Mouse (Mus musculus): ENCODE measurements around the gene Tst. TPM values are rescaled to one million over a fixed set of nuclear protein-coding genes. Genes with fewer than 3 reads are reported as not detected.

Tst gene
- polyA plus RNA-seq, 1 experiment from 2014 or later: 10.4 TPM

- Histone ChIP-seq H3K27me3 (ENCODE audit: control insufficient read depth, insufficient read depth, low read length) (no peaks in the 10 kb centered on the region), H3K9ac (ENCODE audit: low read length) (peak overlapping the region; percentile 3; the same call in 1 of the 2 replicates), H3K4me2 (ENCODE audit: low read depth, low read length, severe bottlenecking) (no peak overlapping the region), H3K4me1 (replicated peaks; ENCODE audit: control insufficient read depth, insufficient read depth, low read length) (peaks cover 6% of the 10 kb centered on the region; the same call in 1 of the 2 replicates), H3K4me3 (ENCODE audit: low read depth, low read length) (no peak overlapping the region), H3K36me3 (ENCODE audit: control insufficient read depth, insufficient read depth, low read length) (no peaks in the 10 kb centered on the region), H3K9me3 (ENCODE audit: control insufficient read depth, low read length) (no peaks in the 10 kb centered on the region), H3K27ac (ENCODE audit: low read depth, low read length) (no peak overlapping the region)
- ATAC-seq (replicated peaks; ENCODE audit: low FRiP score): no peak
- no peak for DNase-seq (ENCODE audit: low spot score)
- WGBS: 41% methylated on average over 7 of the region's 7 CpGs
These were observed 41.4 kb upstream of the Tst start for GRCm38 (mm10) chr15:78447121-78447520.

GRCm38 (mm10) chr15:78443857-78444256 is 38.1 kb upstream of the Tst start:
- Histone ChIP-seq H3K36me3 (ENCODE audit: control insufficient read depth, insufficient read depth, low read length) (no peaks in the 10 kb centered on the region), H3K4me1 (replicated peaks; ENCODE audit: control insufficient read depth, insufficient read depth, low read length) (0 out of 2 replicates have a peak, but pooled peaks cover 1% of the 10 kb centered on the region), H3K4me3 (ENCODE audit: low read depth, low read length) (no peak overlapping the region), H3K4me2 (ENCODE audit: low read depth, low read length, severe bottlenecking) (no peak overlapping the region), H3K9ac (ENCODE audit: low read length) (no peak overlapping the region), H3K9me3 (ENCODE audit: control insufficient read depth, low read length) (no peaks in the 10 kb centered on the region), H3K27me3 (ENCODE audit: control insufficient read depth, insufficient read depth, low read length) (no peaks in the 10 kb centered on the region), H3K27ac (ENCODE audit: low read depth, low read length) (no peak overlapping the region)
- ATAC-seq (replicated peaks; ENCODE audit: low FRiP score) (no peak), DNase-seq (ENCODE audit: low spot score) (no peak)
- WGBS: 56% methylated on average over 6 of the region's 6 CpGs

- H3K36me3 ChIP-seq (ENCODE audit: control insufficient read depth, insufficient read depth, low read length): no peaks in the 10 kb centered on the region
- DNase-seq (ENCODE audit: low spot score) (no peak), ATAC-seq (replicated peaks; ENCODE audit: low FRiP score) (no peak)
- H3K4me3 ChIP-seq (ENCODE audit: low read depth, low read length): no peak overlapping the region
- no peaks in the 10 kb centered on the region; the same call in 1 of the 2 replicates for H3K27me3 ChIP-seq (ENCODE audit: control insufficient read depth, insufficient read depth, low read length)
- no peak overlapping the region for H3K27ac ChIP-seq (ENCODE audit: low read depth, low read length)
- H3K4me1 ChIP-seq (replicated peaks; ENCODE audit: control insufficient read depth, insufficient read depth, low read length): peaks cover 3% of the 10 kb centered on the region
- WGBS: 87% methylated on average over 19 of the region's 19 CpGs
- no peaks in the 10 kb centered on the region for H3K9me3 ChIP-seq (ENCODE audit: control insufficient read depth, low read length)
- no peak overlapping the region for H3K9ac ChIP-seq (ENCODE audit: low read length)
- no peak overlapping the region for H3K4me2 ChIP-seq (ENCODE audit: low read depth, low read length, severe bottlenecking)
These were observed 36.5 kb upstream of the Tst start for GRCm38 (mm10) chr15:78442231-78442630.

GRCm38 (mm10) chr15:78438973-78439372 is 33.3 kb upstream of the Tst start:
- DNase-seq (ENCODE audit: low spot score): no peak
- peaks cover 16% of the 10 kb centered on the region for H3K4me1 ChIP-seq (replicated peaks; ENCODE audit: control insufficient read depth, insufficient read depth, low read length)

GRCm38 (mm10) chr15:78438505-78438904 is 32.8 kb upstream of the Tst start:
- peaks cover 16% of the 10 kb centered on the region for H3K4me1 ChIP-seq (replicated peaks; ENCODE audit: control insufficient read depth, insufficient read depth, low read length)
- WGBS: 47% methylated on average over 8 of the region's 8 CpGs

More at GRCm38 (mm10) chr15:78438973-78439372, 33.3 kb upstream of the Tst start:
- WGBS: 62% methylated on average over 9 of the region's 9 CpGs
- Histone ChIP-seq H3K4me2 (ENCODE audit: low read depth, low read length, severe bottlenecking) (no peak overlapping the region), H3K9ac (ENCODE audit: low read length) (no peak overlapping the region), H3K27me3 (ENCODE audit: control insufficient read depth, insufficient read depth, low read length) (no peaks in the 10 kb centered on the region; the same call in 1 of the 2 replicates), H3K9me3 (ENCODE audit: control insufficient read depth, low read length) (no peaks in the 10 kb centered on the region), H3K4me3 (ENCODE audit: low read depth, low read length) (no peak overlapping the region), H3K27ac (ENCODE audit: low read depth, low read length) (no peak overlapping the region), H3K36me3 (ENCODE audit: control insufficient read depth, insufficient read depth, low read length) (no peaks in the 10 kb centered on the region)
- no peak for ATAC-seq (replicated peaks; ENCODE audit: low FRiP score)

GRCm38 (mm10) chr15:78438018-78438394 is 32.3 kb upstream of the Tst start:
- H3K4me2 ChIP-seq (ENCODE audit: low read depth, low read length, severe bottlenecking): no peak overlapping the region
- H3K9ac ChIP-seq (ENCODE audit: low read length): no peak overlapping the region
- H3K4me1 ChIP-seq (replicated peaks; ENCODE audit: control insufficient read depth, insufficient read depth, low read length): peaks cover 16% of the 10 kb centered on the region
- H3K36me3 ChIP-seq (ENCODE audit: control insufficient read depth, insufficient read depth, low read length): no peaks in the 10 kb centered on the region; the same call in 1 of the 2 replicates
- no peaks in the 10 kb centered on the region; the same call in 1 of the 2 replicates for H3K27me3 ChIP-seq (ENCODE audit: control insufficient read depth, insufficient read depth, low read length)
- H3K27ac ChIP-seq (ENCODE audit: low read depth, low read length): no peak overlapping the region
- no peak overlapping the region for H3K4me3 ChIP-seq (ENCODE audit: low read depth, low read length)
- 35% methylated on average over 4 of the region's 4 CpGs for WGBS
- no peaks in the 10 kb centered on the region for H3K9me3 ChIP-seq (ENCODE audit: control insufficient read depth, low read length)
- no peak for DNase-seq (ENCODE audit: low spot score)
- no peak for ATAC-seq (replicated peaks; ENCODE audit: low FRiP score)

More at GRCm38 (mm10) chr15:78438505-78438904, 32.8 kb upstream of the Tst start:
- Histone ChIP-seq H3K27me3 (ENCODE audit: control insufficient read depth, insufficient read depth, low read length) (no peaks in the 10 kb centered on the region; the same call in 1 of the 2 replicates), H3K4me3 (ENCODE audit: low read depth, low read length) (no peak overlapping the region), H3K27ac (ENCODE audit: low read depth, low read length) (no peak overlapping the region), H3K4me2 (ENCODE audit: low read depth, low read length, severe bottlenecking) (no peak overlapping the region), H3K9ac (ENCODE audit: low read length) (no peak overlapping the region), H3K36me3 (ENCODE audit: control insufficient read depth, insufficient read depth, low read length) (no peaks in the 10 kb centered on the region), H3K9me3 (ENCODE audit: control insufficient read depth, low read length) (no peaks in the 10 kb centered on the region)
- no peak for DNase-seq (ENCODE audit: low spot score)
- no peak for ATAC-seq (replicated peaks; ENCODE audit: low FRiP score)

- peak; percentile 24; the same call in 1 of the 2 replicates for ATAC-seq (replicated peaks; ENCODE audit: low FRiP score)
- Histone ChIP-seq H3K36me3 (ENCODE audit: control insufficient read depth, insufficient read depth, low read length) (no peaks in the 10 kb centered on the region; the same call in 1 of the 2 replicates), H3K4me2 (ENCODE audit: low read depth, low read length, severe bottlenecking) (peak overlapping the region; percentile 51), H3K4me3 (ENCODE audit: low read depth, low read length) (peak overlapping the region; percentile 21; the same call in 1 of the 2 replicates), H3K9ac (ENCODE audit: low read length) (peak overlapping the region; percentile 51), H3K4me1 (replicated peaks; ENCODE audit: control insufficient read depth, insufficient read depth, low read length) (peaks cover 16% of the 10 kb centered on the region), H3K27ac (ENCODE audit: low read depth, low read length) (0 out of 2 replicates have a peak overlapping the region, but pooled peaks have one; percentile 3), H3K9me3 (ENCODE audit: control insufficient read depth, low read length) (no peaks in the 10 kb centered on the region), H3K27me3 (ENCODE audit: control insufficient read depth, insufficient read depth, low read length) (no peaks in the 10 kb centered on the region; the same call in 1 of the 2 replicates)
- peak; percentile 68 for DNase-seq (ENCODE audit: low spot score)
- WGBS: 12% methylated on average over 23 of the region's 23 CpGs
These were observed 31.7 kb upstream of the Tst start for GRCm38 (mm10) chr15:78437237-78438017.

GRCm38 (mm10) chr15:78436380-78437192 is 30.9 kb upstream of the Tst start:
- peak overlapping the region; percentile 51 for H3K4me2 ChIP-seq (ENCODE audit: low read depth, low read length, severe bottlenecking)
- H3K36me3 ChIP-seq (ENCODE audit: control insufficient read depth, insufficient read depth, low read length): peaks cover 3% of the 10 kb centered on the region; the same call in 1 of the 2 replicates
- ATAC-seq (replicated peaks; ENCODE audit: low FRiP score) (peak; percentile 51), DNase-seq (ENCODE audit: low spot score) (peak; percentile 81)
- peak overlapping the region; percentile 21 for H3K4me3 ChIP-seq (ENCODE audit: low read depth, low read length)
- H3K9ac ChIP-seq (ENCODE audit: low read length): peak overlapping the region; percentile 51
- H3K27me3 ChIP-seq (ENCODE audit: control insufficient read depth, insufficient read depth, low read length): no peaks in the 10 kb centered on the region; the same call in 1 of the 2 replicates
- H3K9me3 ChIP-seq (ENCODE audit: control insufficient read depth, low read length): no peaks in the 10 kb centered on the region
- 0 out of 2 replicates have a peak overlapping the region, but pooled peaks have one; percentile 3 for H3K27ac ChIP-seq (ENCODE audit: low read depth, low read length)
- peaks cover 16% of the 10 kb centered on the region for H3K4me1 ChIP-seq (replicated peaks; ENCODE audit: control insufficient read depth, insufficient read depth, low read length)
- WGBS: 6% methylated on average over 28 of the region's 32 CpGs

All from forebrain, embryonic 11.5 days (tissue).